Mouse (Mus musculus) granulocyte monocyte progenitor cell, adult 5-6 weeks (primary cell): ENCODE data around the gene Dclk1. TPM values are rescaled to one million over a fixed set of nuclear protein-coding genes. Genes with fewer than 3 reads are reported as not detected.

Experiments
- ATAC-seq: replicated peaks from 2 replicates; pipeline ENCODE4 v1.8.0; 2016; ENCODE audit warnings: mild to moderate bottlenecking, moderate TSS enrichment, inconsistent platforms; ENCODE audit not compliant: poor library complexity, severe bottlenecking
- total RNA-seq, 2 experiments: library from RNA; stranded (forward) in 1 of 2; stranded (reverse) in 1 of 2; fragments of 200-712, 200-1000 nt in 1 of 2; fragments of >200 nt in 1 of 2; fragmentation: Nextera tagmentation in 1 of 2; gene quantifications; 2 replicates each; pipeline ENCODE4 v1.2.3; 2014 to 2017

Gene Dclk1
- total RNA-seq, 2 experiments from 2014 or later, result not detected

- ATAC-seq, result no peak
Observed at GRCm38 (mm10) chr3:55489231-55489990, 247.2 kb downstream of the Dclk1 start.

GRCm38 (mm10) chr3:55492021-55492420, 249.9 kb downstream of the Dclk1 start:
- ATAC-seq, result no peak

GRCm38 (mm10) chr3:55494348-55494747, 252.2 kb downstream of the Dclk1 start:
- ATAC-seq, result 0 out of 2 replicates have a peak, but pooled peaks have one; percentile 25

GRCm38 (mm10) chr3:55495231-55495630, 253.1 kb downstream of the Dclk1 start:
- ATAC-seq, result no peak

GRCm38 (mm10) chr3:55495866-55496265, 253.7 kb downstream of the Dclk1 start:
- no peak for ATAC-seq

GRCm38 (mm10) chr3:55496462-55496941, 254.3 kb downstream of the Dclk1 start:
- ATAC-seq, result no peak

GRCm38 (mm10) chr3:55499298-55499697, 257.1 kb downstream of the Dclk1 start:
- no peak for ATAC-seq

- no peak for ATAC-seq
Observed at GRCm38 (mm10) chr3:55510198-55510597, 268.0 kb downstream of the Dclk1 start.

- ATAC-seq, result peak; percentile 62
Observed at GRCm38 (mm10) chr3:55511658-55512057, 269.5 kb downstream of the Dclk1 start.

- ATAC-seq, result no peak
Observed at GRCm38 (mm10) chr3:55515966-55516365, 273.8 kb downstream of the Dclk1 start.

- peak; percentile 66 for ATAC-seq
Observed at GRCm38 (mm10) chr3:55517454-55518014, 275.4 kb downstream of the Dclk1 start.

GRCm38 (mm10) chr3:55520240-55521180, 278.3 kb downstream of the Dclk1 start:
- ATAC-seq, result peak; percentile 85

- no peak for ATAC-seq
Observed at GRCm38 (mm10) chr3:55521776-55522175, 279.6 kb downstream of the Dclk1 start.

GRCm38 (mm10) chr3:55523224-55523623, 281.1 kb downstream of the Dclk1 start:
- no peak for ATAC-seq

GRCm38 (mm10) chr3:55523735-55524477, 281.7 kb downstream of the Dclk1 start:
- ATAC-seq, result no peak

- ATAC-seq, result no peak
Observed at GRCm38 (mm10) chr3:55524491-55525195, 282.5 kb downstream of the Dclk1 start.

GRCm38 (mm10) chr3:55526470-55526869, 284.3 kb downstream of the Dclk1 start:
- peak; percentile 64; the same call in 1 of the 2 replicates for ATAC-seq

- ATAC-seq, result no peak
Observed at GRCm38 (mm10) chr3:55527566-55527965, 285.4 kb downstream of the Dclk1 start.

- ATAC-seq, result no peak
Observed at GRCm38 (mm10) chr3:55528012-55528411, 285.8 kb downstream of the Dclk1 start.
